Mouse (Mus musculus): ENCODE measurements around the gene Cd6. TPM values are rescaled to one million over a fixed set of nuclear protein-coding genes. Genes with fewer than 3 reads are reported as not detected.

Gene Cd6
- total RNA-seq, 2 experiments from 2014 or later, result 0.21 to 3.8 TPM

DNA sequence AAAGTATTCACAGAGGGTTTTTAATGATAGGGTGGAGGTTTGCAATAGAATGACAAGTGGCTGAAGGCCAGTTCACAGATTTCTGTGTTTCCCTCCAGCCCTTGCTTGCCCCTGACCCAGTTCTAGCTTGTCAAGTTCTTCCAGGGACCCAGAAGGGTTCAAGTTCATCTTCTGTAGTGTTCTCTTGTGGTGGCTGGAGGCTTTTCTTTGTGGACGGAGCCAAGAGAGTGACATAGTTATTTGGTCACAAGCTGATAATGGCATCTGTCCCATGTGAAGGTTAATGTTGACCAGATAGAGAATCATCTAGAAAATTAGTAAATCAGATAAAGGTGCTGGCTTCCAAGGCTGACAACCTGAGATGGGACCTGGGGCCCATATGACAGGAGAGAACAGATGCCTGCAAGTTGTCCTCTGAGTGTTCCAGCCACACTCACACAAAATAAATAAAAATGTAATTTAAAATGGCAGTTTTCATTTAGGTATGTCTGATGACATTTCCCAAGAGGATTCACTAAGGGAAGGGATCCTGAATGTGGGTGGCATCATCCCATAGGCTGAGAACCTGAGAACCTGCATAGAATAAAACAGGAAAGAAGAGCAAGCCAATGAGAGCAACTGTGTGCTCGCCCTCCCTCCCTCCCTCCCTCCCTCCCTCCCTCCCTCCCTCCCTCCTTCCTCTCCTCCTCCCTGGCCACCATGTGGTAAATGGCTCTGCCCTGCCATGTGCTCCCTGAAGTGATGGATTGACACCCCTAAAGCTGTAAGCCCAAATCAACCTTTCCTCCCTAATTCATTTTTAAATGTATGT is 24.8 kb downstream of the Cd6 start:
- ATAC-seq (replicated peaks; ENCODE audit: poor library complexity, severe bottlenecking), result no peak

DNA sequence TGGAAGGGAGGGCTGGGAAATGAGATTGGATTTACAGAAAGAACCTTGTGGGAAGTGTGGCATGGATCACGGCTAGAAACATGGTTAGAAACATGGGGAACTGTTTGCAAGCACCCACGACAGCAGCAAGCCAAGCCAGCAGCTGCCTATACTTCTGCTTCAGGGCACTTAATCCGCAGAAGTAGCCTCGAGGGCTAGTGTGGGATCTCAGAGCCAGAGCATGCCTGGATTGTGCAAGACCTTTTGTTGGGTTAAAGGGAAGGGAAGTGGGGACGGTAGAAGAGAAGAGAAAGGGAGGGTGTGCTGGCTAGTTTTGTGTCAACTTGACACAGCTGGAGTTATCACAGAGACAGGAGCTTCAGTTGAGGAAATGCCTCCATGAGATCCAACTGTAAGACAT is 26.1 kb downstream of the Cd6 start:
- peak; percentile 84 for ATAC-seq (replicated peaks; ENCODE audit: poor library complexity, severe bottlenecking)

DNA sequence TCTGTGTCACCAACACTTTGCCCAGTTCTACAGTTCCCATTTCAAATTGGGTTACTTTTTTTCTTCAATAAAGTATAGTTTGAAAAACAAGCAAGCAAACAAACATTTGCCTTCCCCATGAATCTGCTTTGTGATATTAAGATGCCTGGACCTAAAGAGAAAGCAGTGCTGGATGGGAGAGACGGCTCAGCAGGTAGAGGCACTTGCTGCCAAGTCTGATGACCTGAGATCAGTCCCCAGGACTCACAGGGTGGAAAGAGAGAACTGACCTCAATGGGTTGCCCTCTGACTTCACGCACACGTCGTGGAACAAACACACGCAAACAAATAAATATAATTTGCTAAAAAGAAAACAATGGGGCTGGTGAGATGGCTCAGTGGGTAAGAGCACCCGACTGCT is 28.0 kb downstream of the Cd6 start:
- ATAC-seq (replicated peaks; ENCODE audit: poor library complexity, severe bottlenecking), result no peak

DNA sequence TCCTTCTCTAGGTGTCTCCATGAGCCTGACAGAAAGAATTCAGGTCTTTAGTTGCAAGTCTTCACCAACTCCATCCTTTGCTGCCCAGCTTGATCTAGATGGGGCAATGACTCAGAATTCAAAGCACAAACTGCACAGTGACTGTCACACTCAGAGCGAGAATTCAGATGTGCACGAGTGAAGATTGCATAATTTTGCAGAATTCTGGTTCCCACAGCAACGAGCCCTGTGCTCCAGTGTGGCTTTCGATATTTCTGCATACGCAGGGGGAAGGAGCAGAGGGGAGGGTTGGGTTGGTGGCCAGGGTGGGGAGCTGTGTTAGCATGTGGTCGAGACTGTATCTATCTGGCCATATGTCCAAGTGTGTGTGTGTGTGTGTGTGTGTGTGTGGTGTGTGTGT is 28.8 kb downstream of the Cd6 start:
- peak; percentile 91 for ATAC-seq (replicated peaks; ENCODE audit: poor library complexity, severe bottlenecking)

DNA sequence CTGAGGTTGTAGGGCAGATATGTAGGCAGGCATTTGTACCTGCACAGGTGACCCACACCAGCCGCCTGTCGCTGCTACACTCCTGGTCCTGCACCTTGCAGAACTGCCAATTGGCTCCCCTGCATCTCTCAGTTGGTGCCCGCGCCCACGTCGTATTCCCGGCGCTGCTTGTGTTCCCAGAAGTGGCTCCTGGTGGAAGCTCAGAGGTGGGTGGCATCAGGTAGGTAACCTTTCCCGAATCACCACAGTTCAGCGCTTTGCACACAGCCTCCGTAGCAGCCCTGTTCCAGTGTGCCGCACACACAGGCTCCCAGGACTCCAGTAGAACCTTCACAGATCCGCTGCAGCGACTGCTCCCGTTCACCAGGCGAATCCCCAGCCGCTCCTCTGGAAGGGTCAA is 30.7 kb downstream of the Cd6 start:
- no peak for ATAC-seq (replicated peaks; ENCODE audit: poor library complexity, severe bottlenecking)

DNA sequence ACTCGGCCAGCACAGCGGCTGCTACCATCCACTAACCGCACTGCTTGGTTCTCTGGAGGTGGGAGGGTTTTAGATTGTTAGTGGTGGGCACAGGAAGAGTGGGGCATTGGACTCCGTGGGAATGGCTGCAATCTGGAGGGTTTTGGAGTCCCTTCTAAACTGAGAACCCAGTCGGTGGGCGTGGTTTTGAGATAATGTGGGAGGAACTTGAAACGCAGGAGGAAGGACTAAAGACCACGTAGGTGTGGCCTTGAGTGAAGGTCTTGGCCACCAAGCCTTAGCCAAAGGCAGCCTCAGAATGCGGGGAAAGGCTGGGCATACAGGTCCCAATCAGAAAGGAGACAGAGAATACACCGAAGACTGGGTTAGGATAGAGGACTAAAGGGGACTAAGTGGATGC is 31.3 kb downstream of the Cd6 start:
- no peak for ATAC-seq (replicated peaks; ENCODE audit: poor library complexity, severe bottlenecking)

DNA sequence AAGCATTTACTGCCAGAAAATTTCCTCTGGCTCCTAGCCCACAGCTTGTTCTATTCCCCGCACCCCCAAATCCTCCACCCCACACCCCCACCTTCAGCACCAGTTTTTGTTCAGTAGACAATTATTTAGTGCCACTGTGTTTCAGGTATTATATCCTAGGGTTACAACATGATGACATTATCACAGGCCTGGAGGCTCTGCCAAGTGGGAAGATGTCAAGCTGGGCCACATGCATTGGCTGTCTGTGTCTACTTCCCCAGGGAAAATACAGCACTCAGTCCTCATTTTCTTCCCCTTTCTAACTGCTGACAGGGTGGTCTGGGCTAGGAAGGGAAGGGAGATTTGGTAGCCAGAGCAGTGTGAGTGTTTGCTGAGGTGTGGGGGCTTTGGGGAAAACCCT is 34.9 kb downstream of the Cd6 start:
- no peak for ATAC-seq (replicated peaks; ENCODE audit: poor library complexity, severe bottlenecking)

DNA sequence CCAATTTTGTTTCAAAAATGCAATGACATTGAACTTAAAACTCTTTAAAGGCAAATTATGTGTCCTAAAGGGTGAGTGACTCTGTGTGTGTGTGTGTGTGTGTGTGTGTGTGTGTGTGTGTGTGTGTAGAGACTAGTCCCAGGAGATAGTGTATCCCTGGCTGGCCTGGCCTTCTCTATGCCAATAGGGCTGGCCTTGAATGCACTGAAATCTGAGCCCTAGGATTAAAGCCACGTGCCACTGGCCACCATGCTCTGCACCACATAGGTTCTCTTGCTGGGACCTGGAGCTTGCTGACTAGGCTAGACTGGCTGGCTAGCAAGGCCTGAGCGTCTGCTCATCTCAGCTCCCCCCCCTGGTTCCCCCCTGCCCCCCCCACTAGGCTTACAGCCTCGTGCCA is 36.8 kb downstream of the Cd6 start:
- ATAC-seq (replicated peaks; ENCODE audit: poor library complexity, severe bottlenecking), result no peak

DNA sequence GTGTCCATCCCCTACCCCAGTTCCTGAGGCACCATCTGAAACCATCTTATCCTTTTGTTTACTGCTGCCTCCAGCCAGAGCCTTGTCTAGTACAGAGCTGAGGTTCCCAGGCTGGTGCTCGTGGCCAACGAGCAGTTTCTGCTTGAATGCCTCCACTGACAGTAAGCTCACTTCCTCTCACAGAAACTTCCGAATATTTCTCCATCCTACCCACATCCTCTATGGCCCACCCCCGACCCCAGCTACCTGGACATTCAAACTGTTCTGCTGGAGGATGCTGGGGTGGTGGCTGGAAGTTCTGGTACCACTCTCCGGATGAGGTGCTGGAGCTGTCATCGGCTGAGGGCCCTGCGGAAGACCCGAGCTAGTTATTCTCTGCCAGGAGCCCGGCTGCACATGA is 39.5 kb downstream of the Cd6 start:
- ATAC-seq (replicated peaks; ENCODE audit: poor library complexity, severe bottlenecking), result peak; percentile 71

DNA sequence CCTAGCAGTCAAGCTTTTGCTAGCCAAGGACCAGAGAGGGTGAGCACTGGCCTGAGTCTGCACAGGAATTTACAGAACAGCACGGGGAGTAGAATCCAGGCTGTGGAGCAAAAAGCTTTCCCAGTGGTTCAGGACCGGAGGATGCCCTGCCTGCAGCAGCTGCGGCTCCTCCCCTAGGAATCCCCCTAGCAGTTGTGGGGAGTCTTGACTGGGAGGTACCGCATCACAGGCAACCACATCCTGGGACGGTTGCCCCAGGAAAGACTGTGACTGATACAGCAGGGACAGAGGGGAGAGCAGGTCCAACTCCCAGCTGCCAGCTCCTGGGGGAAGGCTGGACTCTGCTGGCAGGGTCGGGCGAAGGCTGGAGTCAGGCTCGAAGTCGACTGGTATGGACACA is 41.6 kb downstream of the Cd6 start:
- no peak for ATAC-seq (replicated peaks; ENCODE audit: poor library complexity, severe bottlenecking)

DNA sequence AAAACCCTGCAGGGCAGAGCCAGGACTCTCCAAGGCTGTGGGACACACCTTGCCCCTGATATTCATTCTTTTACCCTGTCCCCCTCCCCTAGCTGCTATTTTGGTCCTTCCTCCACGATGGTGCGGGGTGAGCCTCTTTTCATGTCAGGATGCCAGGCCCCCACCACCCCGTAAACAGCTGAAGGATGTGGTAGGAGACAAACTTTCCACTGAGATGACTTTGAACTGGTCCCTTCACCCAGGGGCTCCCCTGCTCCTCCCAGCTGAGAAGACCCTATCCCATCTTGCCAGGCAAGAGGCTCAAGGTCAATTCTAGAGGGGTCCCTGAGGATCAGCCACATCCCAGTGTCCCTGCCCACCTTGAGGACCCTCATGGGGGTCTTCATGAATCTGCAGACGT is 42.5 kb downstream of the Cd6 start:
- ATAC-seq (replicated peaks; ENCODE audit: poor library complexity, severe bottlenecking), result no peak

DNA sequence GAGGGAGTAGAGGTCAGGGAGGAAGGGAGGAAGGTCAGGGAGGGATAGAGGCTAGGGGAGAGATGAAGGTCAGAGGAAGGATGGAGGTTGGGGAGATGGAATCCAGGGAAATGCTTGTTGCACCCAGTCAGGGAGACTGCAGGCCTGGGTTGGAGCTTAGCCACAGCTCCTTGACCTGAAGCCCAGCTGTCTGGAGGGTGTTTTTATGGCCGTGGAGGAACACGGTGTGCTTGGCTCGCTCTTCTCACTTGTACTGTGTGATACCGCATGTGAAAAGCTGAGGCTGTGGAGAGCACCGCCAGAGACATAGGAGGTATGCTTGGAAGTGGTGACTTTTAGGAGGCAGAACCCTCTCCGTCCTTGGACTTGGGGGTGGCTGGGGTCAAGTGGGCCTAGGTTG is 43.1 kb downstream of the Cd6 start:
- ATAC-seq (replicated peaks; ENCODE audit: poor library complexity, severe bottlenecking), result no peak

DNA sequence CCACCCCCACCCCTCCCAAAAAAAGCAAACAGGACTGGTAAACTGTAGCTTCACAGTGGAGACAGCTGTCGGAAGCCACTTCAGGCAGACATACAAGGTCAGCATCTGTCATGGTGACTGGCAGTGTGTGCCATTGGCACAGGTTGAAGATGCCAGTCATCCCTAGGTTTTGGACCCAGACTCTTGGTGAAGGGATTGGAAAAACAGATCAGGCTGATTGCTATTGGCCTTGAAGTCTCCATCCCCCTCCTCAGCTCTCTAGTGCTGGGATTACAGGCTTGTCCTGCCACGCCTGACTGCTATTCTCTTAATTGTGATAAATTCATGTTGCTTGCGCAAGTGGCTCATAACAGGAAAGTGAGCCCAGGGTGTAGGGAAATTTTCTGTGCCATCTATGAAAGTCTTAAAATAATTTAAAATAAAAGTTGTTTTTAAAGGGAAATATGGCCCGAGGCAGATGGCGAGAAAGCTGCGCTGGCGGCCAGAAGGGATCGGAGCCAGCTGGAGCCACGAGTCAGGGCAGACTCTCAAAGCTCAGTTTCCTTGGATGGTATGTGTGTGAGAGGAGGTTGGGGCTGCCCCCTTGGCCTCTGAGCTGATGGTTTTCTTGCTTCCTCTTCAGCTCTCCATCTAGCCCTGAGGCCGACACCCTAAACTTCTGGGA is 44.9 kb downstream of the Cd6 start:
- no peak for ATAC-seq (replicated peaks; ENCODE audit: poor library complexity, severe bottlenecking)

DNA sequence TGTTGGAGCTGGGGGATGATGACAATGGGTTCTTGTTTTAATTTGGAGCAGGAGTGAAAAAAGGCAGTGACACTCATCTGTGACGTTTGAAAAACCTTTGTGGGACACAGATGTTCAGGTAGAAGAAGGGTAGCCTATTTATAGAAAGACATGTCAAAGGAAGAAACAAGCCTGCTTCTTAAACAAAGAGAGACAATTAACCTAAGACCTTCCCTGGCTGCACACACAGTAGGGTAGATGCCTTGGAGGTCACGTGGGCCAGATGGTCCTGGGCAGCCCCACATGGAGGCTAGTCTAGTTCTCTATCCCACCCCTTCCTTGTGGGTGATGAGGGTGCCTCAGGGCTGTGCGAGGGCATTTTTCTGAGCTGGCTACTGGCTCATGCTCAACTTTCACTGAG is 45.8 kb downstream of the Cd6 start:
- no peak for ATAC-seq (replicated peaks; ENCODE audit: poor library complexity, severe bottlenecking)

DNA sequence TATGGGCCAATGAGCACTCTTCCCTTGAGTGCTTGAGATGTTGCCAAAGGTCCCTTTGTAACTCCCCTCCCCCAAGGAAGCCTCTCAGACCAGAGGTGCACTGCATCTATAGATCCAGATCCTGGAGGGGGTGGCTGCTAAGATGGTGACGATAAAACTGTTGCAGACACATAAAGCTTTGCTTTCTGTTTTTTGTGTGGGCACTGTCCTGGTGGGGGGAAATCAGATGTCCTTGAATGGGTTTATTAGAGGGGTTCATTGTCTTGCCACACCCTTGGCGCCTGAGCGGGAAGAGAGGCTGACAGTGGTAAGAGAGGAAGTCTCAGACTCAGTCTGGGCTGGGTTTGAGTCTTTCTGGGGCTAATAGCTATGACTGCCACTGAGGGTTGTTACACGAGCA is 46.7 kb downstream of the Cd6 start:
- ATAC-seq (replicated peaks; ENCODE audit: poor library complexity, severe bottlenecking), result no peak; the same call in 1 of the 2 replicates

DNA sequence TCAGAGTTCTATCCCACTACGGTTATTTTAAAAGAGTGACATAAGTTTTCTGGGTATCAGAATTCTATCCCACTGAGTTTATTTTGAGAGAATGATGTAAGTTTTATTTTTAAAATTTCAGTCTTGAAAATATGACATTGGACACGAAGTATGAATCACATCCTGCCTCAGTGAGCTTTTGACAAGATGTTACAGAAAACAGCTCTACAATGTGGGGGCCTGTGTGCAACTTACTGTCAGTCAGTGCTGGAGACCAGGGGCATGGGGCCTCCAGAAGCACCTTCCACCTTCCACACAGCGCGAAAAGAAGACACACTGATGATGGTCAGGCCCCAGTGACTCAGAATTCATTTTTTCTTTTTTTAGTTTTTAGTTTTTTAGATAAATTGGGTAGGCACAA is 48.2 kb downstream of the Cd6 start:
- ATAC-seq (replicated peaks; ENCODE audit: poor library complexity, severe bottlenecking), result no peak

DNA sequence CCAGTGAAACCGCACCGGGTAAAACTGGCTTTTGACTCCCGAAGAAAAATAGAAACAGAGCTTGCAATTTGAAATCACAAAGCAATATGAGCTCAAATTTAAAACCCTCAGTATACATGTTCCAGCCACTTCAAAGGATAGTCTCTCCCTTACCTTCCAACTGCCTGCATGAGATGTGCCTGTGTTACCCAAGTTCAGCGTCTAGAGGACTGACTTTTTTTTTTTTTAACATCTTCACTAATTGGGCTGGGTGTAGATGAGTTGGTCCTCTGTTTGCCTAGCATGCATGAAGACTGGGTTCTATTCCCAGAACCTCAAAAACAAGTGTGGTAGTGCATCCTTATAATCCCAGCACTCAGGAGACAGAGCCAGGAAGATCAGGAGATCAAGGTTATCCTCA is 53.0 kb downstream of the Cd6 start:
- no peak for ATAC-seq (replicated peaks; ENCODE audit: poor library complexity, severe bottlenecking)

DNA sequence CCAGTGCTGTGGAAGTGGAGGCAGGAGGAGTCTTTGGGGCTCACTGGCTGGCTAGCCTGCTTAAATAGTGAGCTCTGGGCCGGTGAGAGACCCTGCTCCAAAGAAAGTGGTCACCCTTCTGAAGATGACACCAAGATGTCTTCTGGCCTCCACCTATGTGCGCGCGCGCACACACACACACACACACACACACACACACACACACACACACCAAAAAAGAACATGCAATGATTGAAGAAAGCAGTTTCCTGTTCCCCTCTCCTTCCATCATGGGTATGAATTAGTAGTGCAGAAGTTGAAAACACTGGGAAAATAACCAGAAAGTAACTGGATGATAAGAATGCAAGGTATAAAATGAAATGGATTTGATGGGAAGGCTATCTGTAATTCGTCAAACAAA is 55.7 kb downstream of the Cd6 start:
- no peak for ATAC-seq (replicated peaks; ENCODE audit: poor library complexity, severe bottlenecking)

DNA sequence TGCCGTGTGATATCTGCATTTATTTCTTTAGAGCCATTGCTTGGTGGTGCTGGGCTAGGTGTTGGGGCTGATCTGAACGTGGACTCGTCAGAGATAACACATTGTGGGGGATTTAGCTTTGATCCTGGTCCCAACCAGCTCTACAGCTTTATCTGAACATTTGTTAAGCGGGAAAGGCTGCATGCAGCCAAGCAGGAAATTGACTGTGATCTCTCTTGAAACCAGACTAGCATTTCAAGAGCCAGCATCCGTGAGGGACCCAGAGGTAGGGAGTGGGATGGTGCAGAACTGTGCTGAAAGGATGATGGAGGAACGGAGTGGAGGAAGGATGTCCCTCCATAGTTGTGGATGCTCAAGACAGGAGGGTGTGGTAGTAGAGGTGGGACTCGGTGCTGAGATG is 56.5 kb downstream of the Cd6 start:
- no peak for ATAC-seq (replicated peaks; ENCODE audit: poor library complexity, severe bottlenecking)

DNA sequence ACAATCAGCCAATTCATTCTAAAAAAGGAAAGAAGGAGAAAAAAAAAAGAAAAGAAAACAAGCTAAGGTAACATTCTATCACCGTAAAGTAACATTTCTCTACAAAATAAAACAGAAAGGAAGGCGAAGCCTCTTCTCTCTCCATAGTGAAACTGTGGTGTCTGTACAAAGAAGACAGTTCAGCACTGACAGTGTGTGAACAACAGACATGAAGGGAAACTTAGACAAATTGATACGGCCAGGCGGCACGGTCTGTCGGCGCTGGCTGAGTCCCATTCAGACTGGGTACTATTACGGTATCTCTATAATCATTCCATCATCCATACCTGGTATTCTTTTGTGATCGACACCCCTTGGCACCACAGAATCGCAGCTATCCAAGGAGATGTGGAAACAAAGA is 57.0 kb downstream of the Cd6 start:
- no peak for ATAC-seq (replicated peaks; ENCODE audit: poor library complexity, severe bottlenecking)

DNA sequence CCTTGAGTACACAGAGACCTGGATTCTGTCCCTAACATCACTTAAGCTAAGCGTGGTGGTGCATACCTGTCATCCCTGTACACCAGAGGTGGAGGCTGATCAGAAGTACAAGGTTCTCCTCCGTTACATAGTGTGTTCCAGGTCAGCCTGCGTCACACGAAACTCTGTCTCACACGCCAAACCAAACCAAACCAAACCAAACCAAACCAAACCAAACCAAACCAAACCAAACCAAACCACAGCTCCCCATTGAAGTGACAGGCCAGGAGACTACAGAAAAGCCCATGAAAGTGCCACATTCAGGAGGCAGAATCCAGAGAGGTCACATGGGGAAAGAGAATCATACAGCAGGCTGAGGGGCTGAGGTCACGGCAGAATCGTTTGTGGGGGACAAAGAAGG is 57.9 kb downstream of the Cd6 start:
- no peak for ATAC-seq (replicated peaks; ENCODE audit: poor library complexity, severe bottlenecking)
